Mouse (Mus musculus): ENCODE measurements around the gene Ndufv1. TPM values are rescaled to one million over a fixed set of nuclear protein-coding genes. Genes with fewer than 3 reads are reported as not detected.

Gene Ndufv1
- polyA plus RNA-seq, 1 experiment from 2014 or later: 222 TPM

DNA sequence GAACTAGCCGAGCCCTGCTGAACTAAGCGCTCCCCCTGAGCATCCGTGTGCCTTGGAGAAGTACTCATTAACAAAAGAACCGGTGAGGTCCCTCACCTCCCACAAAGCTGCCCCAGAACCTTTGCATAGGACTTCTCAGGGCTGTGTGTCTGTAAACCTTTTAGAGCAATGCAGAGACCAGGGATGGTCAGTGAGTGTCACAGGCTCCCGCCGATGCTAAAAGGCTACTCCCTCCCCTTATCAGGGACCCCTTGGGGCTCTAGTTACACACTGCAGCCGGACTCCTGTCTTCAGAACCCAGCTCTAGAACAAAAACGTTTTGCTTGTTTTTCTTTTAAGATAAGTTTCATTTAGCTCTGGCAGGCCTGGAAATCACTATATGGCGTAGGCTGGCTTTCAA is 460 bp upstream of the Ndufv1 start:
- Histone ChIP-seq H3K4me2 (peak overlapping the region; percentile 47), H3K4me1 (replicated peaks) (peaks cover 20% of the 10 kb centered on the region), H3K27ac (replicated peaks) (no peak overlapping the region), H3K36me3 (peaks cover 29% of the 10 kb centered on the region), H3K9me3 (no peaks in the 10 kb centered on the region), H3K9ac (peak overlapping the region; percentile 44), H3K4me3 (peak overlapping the region; percentile 79), H3K27me3 (no peaks in the 10 kb centered on the region)
- 21% methylated on average over 9 of the region's 9 CpGs for WGBS
- ATAC-seq (ENCODE audit: low read depth): no peak; the same call in 1 of the 2 replicates

DNA sequence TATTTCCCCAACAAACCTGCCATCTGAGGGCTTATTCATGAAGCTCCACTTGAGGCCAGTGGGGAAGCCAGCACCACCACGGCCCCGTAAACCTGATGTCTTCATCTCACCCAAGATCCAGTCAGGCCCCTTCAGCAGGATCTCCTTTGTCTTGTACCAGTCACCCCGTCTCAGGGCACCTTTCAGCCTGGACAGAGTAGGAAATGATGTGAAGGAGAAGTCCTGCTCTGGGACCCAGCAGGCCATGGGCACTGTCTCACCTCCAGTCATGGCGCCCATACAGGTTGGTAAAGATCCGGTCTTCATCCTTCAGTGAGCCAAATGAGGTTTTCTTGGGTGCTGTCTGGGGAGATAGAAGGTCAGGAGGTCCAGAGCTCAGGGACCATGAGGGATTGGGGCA is 1.5 kb downstream of the Ndufv1 start:
- ATAC-seq (ENCODE audit: low read depth): no peak
- WGBS: 94% methylated on average over 5 of the region's 5 CpGs

GRCm38 (mm10) chr19:4005971-4006370 is 6.6 kb downstream of the Ndufv1 start:
- Histone ChIP-seq H3K27me3 (no peaks in the 10 kb centered on the region), H3K9me3 (no peaks in the 10 kb centered on the region), H3K36me3 (peaks cover 59% of the 10 kb centered on the region), H3K9ac (no peak overlapping the region), H3K4me2 (no peak overlapping the region), H3K4me3 (no peak overlapping the region), H3K27ac (replicated peaks) (no peak overlapping the region), H3K4me1 (replicated peaks) (peaks cover 13% of the 10 kb centered on the region)
- 93% methylated on average over 8 of the region's 8 CpGs for WGBS
- ATAC-seq (ENCODE audit: low read depth): no peak

More for the DNA sequence above, 1.5 kb downstream of the Ndufv1 start:
- no peak overlapping the region; the same call in 1 of the 2 replicates for H3K4me3 ChIP-seq
- no peak overlapping the region for H3K4me2 ChIP-seq
- no peaks in the 10 kb centered on the region for H3K9me3 ChIP-seq
- peaks cover 49% of the 10 kb centered on the region for H3K36me3 ChIP-seq
- H3K4me1 ChIP-seq (replicated peaks): peaks cover 20% of the 10 kb centered on the region
- H3K9ac ChIP-seq: no peak overlapping the region; the same call in 1 of the 2 replicates
- H3K27ac ChIP-seq (replicated peaks): no peak overlapping the region
- no peaks in the 10 kb centered on the region for H3K27me3 ChIP-seq

DNA sequence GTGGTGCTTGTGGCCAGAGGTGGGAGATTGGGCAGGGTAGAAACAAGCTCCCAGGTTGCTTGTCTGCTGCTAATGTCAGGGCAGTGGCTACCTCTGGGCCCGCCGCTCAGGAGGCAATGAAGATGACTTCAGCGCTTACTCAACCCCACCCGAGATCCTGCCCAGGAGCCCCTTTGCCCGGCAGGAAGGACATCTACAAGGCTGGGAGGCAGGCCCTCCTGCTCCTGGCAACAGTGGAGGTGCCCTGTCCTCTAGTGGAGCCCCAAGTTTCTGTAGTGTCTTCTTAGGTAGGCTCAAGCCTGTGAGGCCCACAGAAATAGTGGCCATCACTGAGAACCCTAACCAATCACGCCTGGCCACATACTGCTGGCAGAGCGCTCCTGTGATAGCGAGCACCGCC is 7.5 kb downstream of the Ndufv1 start:
- Histone ChIP-seq H3K27me3 (no peaks in the 10 kb centered on the region), H3K4me3 (no peak overlapping the region), H3K36me3 (peaks cover 53% of the 10 kb centered on the region), H3K27ac (replicated peaks) (no peak overlapping the region), H3K9me3 (no peaks in the 10 kb centered on the region), H3K9ac (no peak overlapping the region), H3K4me1 (replicated peaks) (peaks cover 13% of the 10 kb centered on the region), H3K4me2 (no peak overlapping the region)
- no peak for ATAC-seq (ENCODE audit: low read depth)
- 92% methylated on average over 9 of the region's 9 CpGs for WGBS

GRCm38 (mm10) chr19:4004331-4004730 is 8.3 kb downstream of the Ndufv1 start:
- Histone ChIP-seq H3K4me1 (replicated peaks) (peaks cover 19% of the 10 kb centered on the region), H3K36me3 (peaks cover 45% of the 10 kb centered on the region), H3K9ac (no peak overlapping the region), H3K9me3 (no peaks in the 10 kb centered on the region), H3K27ac (replicated peaks) (no peak overlapping the region), H3K4me3 (no peak overlapping the region), H3K27me3 (no peaks in the 10 kb centered on the region), H3K4me2 (no peak overlapping the region)
- ATAC-seq (ENCODE audit: low read depth): no peak
- WGBS: 90% methylated on average over 15 of the region's 15 CpGs

GRCm38 (mm10) chr19:4003641-4004040 is 9.0 kb downstream of the Ndufv1 start:
- Histone ChIP-seq H3K4me3 (no peak overlapping the region), H3K4me1 (replicated peaks) (peaks cover 20% of the 10 kb centered on the region), H3K36me3 (peaks cover 38% of the 10 kb centered on the region), H3K9me3 (no peaks in the 10 kb centered on the region), H3K9ac (no peak overlapping the region), H3K4me2 (no peak overlapping the region), H3K27me3 (no peaks in the 10 kb centered on the region), H3K27ac (replicated peaks) (no peak overlapping the region)
- ATAC-seq (ENCODE audit: low read depth): no peak
- 81% methylated on average over 12 of the region's 12 CpGs for WGBS

DNA sequence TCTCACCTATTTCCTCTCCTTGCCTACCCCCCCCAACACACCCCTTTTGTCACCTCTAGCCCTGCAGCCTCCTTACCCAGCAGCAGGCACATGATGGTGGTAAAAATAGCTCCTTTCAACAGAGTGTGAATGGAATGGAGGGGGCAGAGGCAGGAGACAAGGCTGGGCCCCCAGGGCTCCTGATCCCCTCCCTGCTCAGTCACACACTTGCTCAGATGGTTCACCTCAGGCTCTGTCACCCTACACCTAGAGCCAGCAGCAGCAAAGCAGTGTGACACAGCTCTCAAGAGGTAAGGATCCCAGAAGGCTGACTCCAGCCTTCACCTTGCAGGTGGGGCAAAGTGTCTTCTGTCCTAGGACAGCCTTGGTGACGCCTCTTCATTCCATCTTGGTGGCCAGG is 9.5 kb downstream of the Ndufv1 start, which contains the start of gene Doc2g:
Doc2g (plus strand) TSS at position 202 of the 400 bp plus-strand sequence.
- H3K9me3 ChIP-seq: no peaks in the 10 kb centered on the region
- no peak within 1 kb of the TSS for H3K4me3 ChIP-seq
- no peak within 1 kb of the TSS for H3K27ac ChIP-seq (replicated peaks)
- H3K27me3 ChIP-seq: no peaks in the 10 kb centered on the region
- H3K9ac ChIP-seq: peak within 1 kb of the TSS; percentile 88; the same call in 1 of the 2 replicates
- H3K4me1 ChIP-seq (replicated peaks): peaks cover 20% of the 10 kb centered on the region
- H3K36me3 ChIP-seq: peaks cover 33% of the 10 kb centered on the region
- WGBS: 85% methylated on average over 1 of the region's 1 CpGs
- no peak for ATAC-seq (ENCODE audit: low read depth)
- H3K4me2 ChIP-seq: no peak within 1 kb of the TSS

GRCm38 (mm10) chr19:4001752-4002151 is 10.9 kb downstream of the Ndufv1 start:
- Histone ChIP-seq H3K9ac (peak overlapping the region; percentile 88), H3K27ac (replicated peaks) (no peak overlapping the region)

GRCm38 (mm10) chr19:4000949-4001525 is 11.6 kb downstream of the Ndufv1 start:
- peaks cover 20% of the 10 kb centered on the region for H3K4me1 ChIP-seq (replicated peaks)
- peak; percentile 25; the same call in 1 of the 2 replicates for ATAC-seq (ENCODE audit: low read depth)
- peak overlapping the region; percentile 91 for H3K4me2 ChIP-seq
- peaks cover 12% of the 10 kb centered on the region for H3K36me3 ChIP-seq
- peak overlapping the region; percentile 62 for H3K4me3 ChIP-seq
- WGBS: 17% methylated on average over 17 of the region's 17 CpGs
- H3K9me3 ChIP-seq: no peaks in the 10 kb centered on the region
- H3K9ac ChIP-seq: peak overlapping the region; percentile 88
- no peaks in the 10 kb centered on the region for H3K27me3 ChIP-seq
- H3K27ac ChIP-seq (replicated peaks): peak overlapping the region; percentile 97

More at GRCm38 (mm10) chr19:4001752-4002151, 10.9 kb downstream of the Ndufv1 start:
- no peaks in the 10 kb centered on the region for H3K9me3 ChIP-seq
- 84% methylated on average over 5 of the region's 5 CpGs for WGBS
- 0 out of 2 replicates have a peak overlapping the region, but pooled peaks have one; percentile 62 for H3K4me3 ChIP-seq
- H3K4me2 ChIP-seq: peak overlapping the region; percentile 91
- no peaks in the 10 kb centered on the region for H3K27me3 ChIP-seq
- peaks cover 20% of the 10 kb centered on the region for H3K4me1 ChIP-seq (replicated peaks)
- no peak for ATAC-seq (ENCODE audit: low read depth)
- H3K36me3 ChIP-seq: peaks cover 19% of the 10 kb centered on the region

GRCm38 (mm10) chr19:4000119-4000900 is 12.3 kb downstream of the Ndufv1 start, which contains the start of the genes Nudt8 and Gm49405:
Gene Nudt8, plus strand, starts transcription at chr19:4000580.
Gene Gm49405, plus strand, starts transcription at chr19:4000626.
- peak; percentile 86 for ATAC-seq (ENCODE audit: low read depth)
- Histone ChIP-seq H3K27ac (replicated peaks) (peak within 1 kb of the TSS; percentile 97), H3K36me3 (peaks cover 6% of the 10 kb centered on the region; the same call in 1 of the 2 replicates), H3K4me3 (peak within 1 kb of the TSS; percentile 62), H3K27me3 (no peaks in the 10 kb centered on the region), H3K4me1 (replicated peaks) (peaks cover 20% of the 10 kb centered on the region), H3K9ac (peak within 1 kb of the TSS; percentile 88), H3K9me3 (no peaks in the 10 kb centered on the region), H3K4me2 (peak within 1 kb of the TSS; percentile 91)
- WGBS: under 1% methylated on average over 64 of the region's 64 CpGs

DNA sequence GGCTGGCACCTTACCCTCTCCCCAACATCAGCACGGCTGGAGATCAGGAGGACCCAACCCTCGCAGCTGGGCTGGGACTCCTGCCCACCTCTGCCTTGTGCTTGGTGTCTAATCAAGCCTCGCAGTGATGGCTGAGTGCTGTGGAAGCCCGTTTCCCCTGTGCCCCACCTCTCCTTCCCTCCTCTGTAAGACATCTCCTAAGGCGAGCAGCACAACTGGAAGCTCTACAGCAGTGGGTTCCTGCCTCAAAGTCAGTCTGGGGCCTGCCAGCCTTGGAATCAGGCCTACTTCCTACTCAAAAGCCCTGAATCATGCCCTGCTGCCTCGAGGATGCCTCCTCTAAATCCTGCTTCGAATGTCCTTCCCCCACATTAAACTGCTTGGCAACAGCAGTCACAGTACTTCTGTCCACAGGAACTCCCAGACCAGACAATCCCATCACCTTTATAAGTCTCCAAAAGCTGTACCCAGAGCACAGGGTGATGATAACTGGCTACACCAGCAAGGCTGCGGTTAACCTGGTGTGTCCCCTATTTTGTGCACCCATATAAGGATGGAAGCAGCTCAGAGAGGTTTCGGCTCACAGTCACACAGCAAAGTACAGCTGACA is 13.4 kb downstream of the Ndufv1 start:
- Histone ChIP-seq H3K4me3 (peak overlapping the region; percentile 62; the same call in 1 of the 2 replicates), H3K9me3 (no peaks in the 10 kb centered on the region), H3K4me2 (peak overlapping the region; percentile 91), H3K27me3 (no peaks in the 10 kb centered on the region), H3K27ac (replicated peaks) (0 out of 2 replicates have a peak overlapping the region, but pooled peaks have one; percentile 46), H3K4me1 (replicated peaks) (peaks cover 20% of the 10 kb centered on the region), H3K36me3 (no peaks in the 10 kb centered on the region; the same call in 1 of the 2 replicates), H3K9ac (peak overlapping the region; percentile 61)
- ATAC-seq (ENCODE audit: low read depth): no peak
- WGBS: 88% methylated on average over 9 of the region's 9 CpGs

DNA sequence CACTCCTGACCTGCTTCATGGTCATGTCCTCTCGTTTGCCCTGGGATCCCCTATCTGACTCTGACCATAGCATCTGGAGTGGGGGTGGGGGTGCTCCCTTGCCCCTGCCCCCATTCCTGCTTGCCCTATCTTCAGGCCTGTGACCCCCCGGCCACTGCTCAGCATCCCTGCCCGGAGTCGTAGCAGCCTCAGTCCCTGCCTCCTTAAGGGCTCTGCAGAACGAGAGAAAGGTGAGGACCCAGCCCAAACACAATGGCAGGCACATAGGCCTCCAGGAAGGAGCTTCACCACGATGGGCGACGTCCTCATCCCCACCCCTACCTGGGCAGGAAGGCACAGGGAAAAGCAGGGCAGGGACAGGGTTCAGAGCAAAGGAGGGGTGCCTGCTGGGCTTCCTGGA is 14.3 kb downstream of the Ndufv1 start:
- Histone ChIP-seq H3K27ac (replicated peaks) (no peak overlapping the region), H3K36me3 (no peaks in the 10 kb centered on the region), H3K4me2 (no peak overlapping the region), H3K4me1 (replicated peaks) (peaks cover 20% of the 10 kb centered on the region), H3K9ac (no peak overlapping the region), H3K27me3 (no peaks in the 10 kb centered on the region), H3K4me3 (no peak overlapping the region), H3K9me3 (no peaks in the 10 kb centered on the region)
- ATAC-seq (ENCODE audit: low read depth): no peak
- WGBS: 86% methylated on average over 8 of the region's 8 CpGs
